Mouse (Mus musculus) neutrophil, adult 59 days (primary cell): ENCODE results near the gene Sytl4. TPM values are rescaled to one million over a fixed set of nuclear protein-coding genes. Genes with fewer than 3 reads are reported as not detected.

Experiments used
- total RNA-seq, 2 experiments: library from RNA; stranded (reverse); gene quantifications; 1 replicate in 1 of 2; 2 replicates in 1 of 2; pipeline ENCODE4 v1.2.4; 2023

Gene Sytl4
- total RNA-seq = under 1 TPM; 0.37 to 0.38 TPM

GRCm38 (mm10) chrX:133981231-133982002 lies at the start of gene Sytl4:
Gene Sytl4 (minus strand): TSS chrX:133981812.

GRCm38 (mm10) chrX:133908261-133908660 lies 73.4 kb downstream of the Sytl4 start, which contains the start of gene Srpx2:
Gene Srpx2 (plus strand): TSS chrX:133908426.

GRCm38 (mm10) chrX:133898014-133898542 lies 83.5 kb downstream of the Sytl4 start, which contains the start of gene Tspan6:
Gene Tspan6 (minus strand): TSS chrX:133898429.

Other genes with a start within 250 kb of the Sytl4 start
- gene Tnmd, start 130.8 kb downstream of the Sytl4 start, total RNA-seq = not detected
- gene Tspan6, start 83.4 kb downstream of the Sytl4 start, total RNA-seq = under 1 TPM; 0.57 to 0.71 TPM
- under 1 TPM in 1 of 2 experiments, not detected in 1; 0.15 TPM for gene Srpx2, start 73.4 kb downstream of the Sytl4 start, total RNA-seq
- 10 to 100 TPM; 15.0 to 25.0 TPM for gene Cstf2, start 77.4 kb upstream of the Sytl4 start, total RNA-seq
- gene Xkrx, start 180.3 kb upstream of the Sytl4 start, total RNA-seq = 1 to 10 TPM in 1 of 2 experiments, under 1 TPM in 1; 0.31 to 1.0 TPM
- gene Arl13a, start 205.7 kb upstream of the Sytl4 start, total RNA-seq = not detected
- gene Nox1, start 240.1 kb upstream of the Sytl4 start, total RNA-seq = under 1 TPM in 1 of 2 experiments, not detected in 1; 0.47 TPM